Mouse (Mus musculus) stomach, postnatal 0 days (tissue): ENCODE measurements around the gene Slc25a19.

Source experiments
- CTCF ChIP-seq: IDR thresholded peaks from 2 replicates; pipeline ENCODE4 v1.5.1; 2016; ENCODE audit warnings: antibody characterized with exemption, low read depth, mild to moderate bottlenecking, moderate library complexity
- EP300 ChIP-seq: optimal IDR thresholded peaks from 2 replicates; pipeline ENCODE3; 2016; ENCODE audit warnings: antibody characterized with exemption

DNA sequence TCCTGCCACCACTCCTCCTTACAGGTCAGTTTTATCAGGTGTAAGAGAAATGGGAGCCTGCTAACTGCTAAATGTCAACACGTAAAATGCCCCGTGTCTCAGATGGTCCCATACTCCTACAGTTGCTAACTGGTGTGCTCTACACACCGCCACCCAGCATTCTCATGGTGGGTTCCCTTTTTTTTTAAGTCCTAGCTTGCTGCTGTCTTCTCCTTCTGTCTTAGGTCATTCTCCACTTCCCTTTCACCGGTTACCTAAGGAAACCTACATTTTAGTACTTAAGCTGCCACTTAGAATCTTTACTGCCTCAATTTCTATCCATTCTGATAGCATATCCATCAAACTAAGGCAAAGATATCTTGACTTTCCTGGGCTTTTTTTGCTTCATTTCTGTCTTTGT, 26.9 kb downstream of the Slc25a19 start:
- TF ChIP-seq CTCF (no peak), EP300 (no peak)
